Mouse (Mus musculus) spleen, postnatal 36 days (tissue): Measurements from ENCODE around the gene Ift22.
A peak's percentile ranks its signal among the peaks of the same experiment; 100 is the strongest.
"Not testable (repeated sequence)": the region's sequence is repeated elsewhere in the genome, so short reads cannot be mapped to it uniquely, and the experiment has no call there.

Experiments used
- DNase-seq, 2 experiments: peaks; one replicate each; pipeline ENCODE4 v3.0.0; 2022; ENCODE audit warnings: low spot score in 2 of 2, mixed read lengths in 1 of 2

Gene Ift22

DNA sequence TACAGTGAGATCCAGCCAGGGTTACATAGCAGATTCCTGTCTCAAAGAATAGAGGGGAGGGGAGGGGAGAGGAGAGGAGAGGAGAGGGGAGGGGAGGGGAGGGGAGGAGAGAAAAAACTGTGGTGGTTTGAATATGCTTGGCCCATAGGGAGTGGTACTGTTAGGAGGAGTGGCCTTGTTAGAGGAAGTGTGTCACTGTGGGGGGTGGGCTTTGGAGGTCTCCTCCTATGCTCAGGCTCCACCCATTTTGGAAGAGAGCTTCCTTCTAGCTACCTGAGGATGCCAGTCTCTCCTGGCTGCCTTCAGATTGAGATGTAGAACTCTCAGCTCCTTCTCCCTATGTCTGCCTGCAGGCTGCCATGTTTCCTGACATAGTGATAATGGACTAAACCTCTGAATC, 39.9 kb downstream of the Ift22 start:
- no peak for DNase-seq

DNA sequence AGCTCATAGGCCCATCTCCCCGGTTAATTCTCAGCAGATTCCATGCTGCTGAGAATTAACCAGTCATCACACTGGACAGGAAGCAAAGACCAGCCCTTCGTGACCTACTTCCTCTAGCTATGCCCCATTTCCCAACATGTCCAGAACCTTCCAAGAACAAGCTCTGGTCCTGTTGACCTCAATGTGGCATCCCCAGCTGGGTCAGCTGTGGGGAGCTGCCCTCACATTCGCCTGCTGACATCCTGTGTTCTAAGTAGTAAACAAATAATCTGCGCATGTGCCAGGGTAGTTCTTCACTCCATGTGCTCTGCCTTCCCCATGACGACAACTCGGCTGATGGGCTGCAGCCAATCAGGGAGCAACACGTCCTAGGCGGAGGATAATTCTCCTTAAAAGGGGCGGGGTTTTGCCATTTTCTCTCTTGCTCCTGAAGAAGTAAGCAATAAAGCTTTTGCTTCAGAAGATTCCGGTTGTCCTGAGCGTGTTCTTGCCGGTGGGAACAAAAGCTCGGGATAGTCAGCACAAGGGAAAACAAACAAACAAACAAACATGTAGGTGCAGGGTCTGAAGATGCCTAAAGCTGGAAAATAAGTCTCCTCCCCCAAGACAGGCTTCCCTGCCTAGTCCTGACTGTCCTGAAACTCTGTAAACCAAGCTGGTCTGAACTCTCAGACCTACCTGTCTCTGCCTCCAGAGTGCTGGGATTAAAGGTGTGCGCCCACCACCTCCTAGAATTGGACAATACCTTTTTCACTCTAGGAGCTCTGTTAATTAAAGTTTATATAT, 41.8 kb downstream of the Ift22 start:
- DNase-seq, result not testable (repeated sequence)

- no peak for DNase-seq
These were observed 42.6 kb downstream of the Ift22 start for GRCm38 (mm10) chr5:136950521-136950920.

GRCm38 (mm10) chr5:136952153-136952552, 44.2 kb downstream of the Ift22 start:
- no peak for DNase-seq

GRCm38 (mm10) chr5:136953015-136953414, 45.1 kb downstream of the Ift22 start, which contains the start of gene Fis1:
Gene Fis1, plus strand, starts transcription at chr5:136953275.
- DNase-seq, result peak; percentile 80 to 86

DNA sequence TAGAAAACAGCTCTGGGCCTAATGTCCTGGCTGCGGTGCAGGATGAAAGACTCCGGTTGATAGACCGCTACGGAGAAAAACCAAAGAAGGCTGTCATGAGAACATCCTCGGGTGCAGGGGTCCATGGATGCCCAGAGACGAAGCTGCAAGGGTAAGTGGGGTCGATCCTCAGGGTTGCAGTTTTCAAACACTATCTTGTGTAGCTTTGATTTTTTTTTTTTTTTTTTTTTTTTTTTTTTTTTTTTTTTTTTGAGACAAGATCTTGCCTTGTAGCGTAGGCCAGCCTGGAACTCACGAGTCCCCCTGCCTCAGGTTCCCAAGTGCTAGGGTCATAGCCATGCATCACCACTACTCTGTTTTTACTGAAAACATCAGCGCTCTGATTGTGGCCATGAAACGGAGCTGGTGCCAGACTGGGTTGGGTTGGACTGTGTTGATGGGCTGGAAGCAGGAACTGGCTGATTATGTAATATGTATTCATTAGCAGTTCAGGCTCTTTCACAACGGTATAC, 45.5 kb downstream of the Ift22 start:
- DNase-seq, result no peak

DNA sequence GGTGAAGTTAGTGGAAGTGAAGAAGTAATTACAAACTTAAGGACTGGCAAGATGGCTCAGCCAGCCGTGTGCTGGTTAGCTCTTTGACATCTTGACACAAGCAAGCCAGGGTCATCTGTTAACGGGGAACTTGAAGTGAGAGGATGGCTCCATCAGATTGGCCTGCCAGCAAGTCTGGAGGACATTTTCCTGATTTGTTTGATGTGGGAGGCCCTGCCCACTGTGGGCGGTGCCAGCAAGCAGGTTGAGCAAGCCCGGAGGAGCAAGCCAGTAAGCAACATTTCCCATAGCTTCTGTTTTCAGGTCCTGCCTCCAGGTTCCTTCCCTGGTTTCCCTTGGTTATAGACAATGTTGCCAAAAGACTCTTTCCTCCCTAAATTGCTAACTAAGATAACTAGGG, 47.7 kb downstream of the Ift22 start:
- no peak for DNase-seq

DNA sequence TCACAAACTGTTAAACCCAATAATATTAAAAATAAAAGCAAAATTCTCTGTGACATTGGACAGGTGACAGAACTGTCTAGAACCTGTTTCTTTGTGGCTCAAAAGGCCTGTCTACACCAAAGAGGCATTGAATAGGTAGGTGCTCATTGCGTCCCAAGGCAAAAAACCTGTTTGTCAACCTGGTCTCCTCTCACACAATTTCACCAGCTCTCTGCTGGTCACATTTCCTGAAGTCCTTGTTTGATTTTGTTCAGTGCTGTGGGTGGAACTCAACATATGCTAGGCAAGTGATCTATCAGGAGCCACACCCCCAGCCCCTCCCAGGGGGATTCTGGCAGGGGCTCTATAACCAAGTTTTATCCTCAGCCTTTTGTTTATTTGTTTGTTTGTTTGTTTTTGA, 49.3 kb downstream of the Ift22 start:
- DNase-seq, result no peak

DNA sequence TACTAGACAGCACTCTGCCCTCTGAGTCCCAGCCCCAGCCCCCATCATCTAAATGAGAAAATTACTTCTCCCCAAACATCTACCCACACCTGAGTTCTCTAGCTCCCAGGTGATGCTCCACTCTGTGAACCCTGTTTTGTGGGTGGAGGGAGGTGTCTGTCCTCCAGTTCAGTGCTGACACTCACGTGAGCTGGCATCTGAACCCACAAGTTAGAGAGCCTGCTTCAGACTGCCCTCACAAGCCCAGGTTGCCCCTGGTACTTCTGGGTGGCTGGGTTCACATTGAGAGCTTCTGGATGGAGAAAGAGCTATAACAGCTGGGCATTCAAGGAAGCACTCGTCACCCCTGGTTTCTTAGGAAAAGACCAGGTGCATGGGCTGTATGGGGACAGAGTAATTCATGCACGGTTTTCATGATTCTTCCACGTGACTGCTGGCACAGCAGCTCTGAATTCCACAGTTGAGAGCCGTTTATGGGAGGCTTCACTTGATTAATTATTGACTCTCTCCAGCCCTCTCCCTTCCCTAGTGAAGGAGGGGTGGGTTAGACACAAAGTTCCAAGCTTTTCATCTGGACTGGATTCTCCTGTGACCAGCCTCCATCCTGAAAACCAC, 51.1 kb downstream of the Ift22 start:
- no peak for DNase-seq

DNA sequence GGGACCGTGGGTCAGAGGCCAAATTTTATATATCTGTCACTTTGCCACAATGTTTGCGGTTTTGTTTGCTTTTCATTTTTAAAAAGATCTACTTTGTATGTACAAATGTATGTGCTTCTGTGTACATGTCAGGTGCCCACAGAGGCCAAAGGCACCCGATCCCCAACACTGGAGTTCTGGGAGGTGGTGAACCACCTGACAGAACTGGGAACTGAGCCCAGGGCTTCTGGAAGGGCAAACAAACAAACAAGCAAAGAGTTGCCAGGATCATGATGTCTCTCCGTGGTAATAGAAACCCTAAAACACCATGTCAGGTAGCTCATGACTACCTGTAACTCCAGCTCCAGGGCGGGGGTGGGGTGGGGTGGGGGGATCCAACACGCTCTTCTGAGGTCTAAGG, 52.1 kb downstream of the Ift22 start:
- DNase-seq, result no peak

DNA sequence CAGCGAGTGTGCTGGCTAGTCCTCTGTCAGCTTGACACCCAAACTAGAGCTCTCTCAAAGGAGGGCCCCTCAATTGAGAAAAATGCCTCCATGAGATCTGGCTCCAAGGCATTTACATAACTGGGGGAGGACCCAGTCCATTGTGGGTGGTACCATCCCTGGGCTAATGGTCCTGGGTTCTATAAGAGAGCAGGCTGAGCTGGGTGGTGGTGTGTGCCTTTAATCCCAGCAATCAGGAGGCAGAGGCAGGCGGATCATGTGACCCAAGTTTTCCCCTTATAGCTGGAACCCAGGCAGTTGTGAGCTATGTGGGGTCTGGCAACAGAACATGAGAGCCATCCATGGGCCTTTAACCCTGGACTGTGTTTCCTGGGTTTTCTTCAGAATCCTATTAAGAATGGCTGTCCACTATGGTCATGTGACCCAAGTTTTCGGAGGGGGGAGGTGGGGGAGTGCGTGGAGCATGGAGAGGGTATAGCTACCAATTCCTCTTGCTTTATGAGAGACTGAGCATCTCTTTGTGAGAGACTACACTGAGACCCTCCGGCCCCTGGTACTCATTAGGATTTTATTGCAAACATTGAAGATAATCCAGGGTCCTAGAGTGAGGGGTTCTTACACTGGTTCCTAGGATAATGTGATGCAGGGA, 53.5 kb downstream of the Ift22 start:
- no peak for DNase-seq

GRCm38 (mm10) chr5:136961983-136962461, 54.1 kb downstream of the Ift22 start:
- peak; percentile 87 to 90 for DNase-seq

- peak; percentile 73 to 82 for DNase-seq
These were observed 54.6 kb downstream of the Ift22 start for GRCm38 (mm10) chr5:136962501-136962900.

- no peak for DNase-seq
These were observed 55.1 kb downstream of the Ift22 start for GRCm38 (mm10) chr5:136962966-136963540.
